Mouse (Mus musculus) thymus, adult 2 months (tissue): ENCODE measurements around the gene Rpe.

Experiments used
- CTCF ChIP-seq: fragments of 200-500 bp; IDR thresholded peaks from 2 replicates; pipeline ENCODE4 v1.5.1; 2012; ENCODE audit warnings: mild to moderate bottlenecking, control low read depth, low read length, moderate library complexity, borderline replicate concordance; ENCODE audit not compliant: control insufficient read depth, poor library complexity, insufficient read depth; ENCODE audit errors: extremely low read depth
- POLR2A ChIP-seq: fragments of 200-500 bp; IDR thresholded peaks from 2 replicates; pipeline ENCODE4 v1.6.1; 2012; ENCODE audit warnings: mild to moderate bottlenecking, low read length, control low read depth, moderate library complexity; ENCODE audit not compliant: control insufficient read depth, poor library complexity, insufficient read depth; ENCODE audit errors: extremely low read depth

DNA sequence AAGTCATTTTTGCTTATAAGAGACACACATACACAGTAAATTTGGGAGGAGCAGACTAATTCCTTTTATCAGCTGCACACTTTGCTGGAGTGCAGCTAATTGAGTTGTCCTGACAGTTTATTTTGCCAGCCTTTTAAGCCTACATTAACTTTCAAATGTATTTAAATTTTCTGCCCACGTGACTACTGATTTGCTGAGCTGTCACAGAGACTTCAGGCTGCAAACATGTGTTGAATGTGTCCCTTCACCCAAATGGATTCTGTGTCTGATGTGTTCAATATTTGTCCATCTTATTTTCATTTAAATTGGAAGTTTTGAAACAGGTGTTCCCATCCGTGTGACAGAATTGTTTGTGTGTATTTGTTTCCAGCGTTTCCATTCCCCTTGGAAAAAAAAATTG is 8.9 kb upstream of the Rpe start:
- no peak for TF ChIP-seq CTCF
- no peak for TF ChIP-seq POLR2A
